Mouse (Mus musculus) heart, embryonic 10.5 days (tissue): Measurements from ENCODE around the gene A3galt2. TPM values are rescaled to one million over a fixed set of nuclear protein-coding genes. Genes with fewer than 3 reads are reported as not detected.
A peak's percentile ranks its signal among the peaks of the same experiment; 100 is the strongest.

Source experiments
- DNase-seq: peaks from one replicate; pipeline ENCODE4 v3.0.0-alpha.2; 2017; ENCODE audit warnings: low spot score
- H3K27ac ChIP-seq: fragments of 300-500 bp; sonication (generic); 2 replicates; pipeline ENCODE4 v1.5.1; 2016; ENCODE audit warnings: mild to moderate bottlenecking
- H3K27me3 ChIP-seq: fragments of 300-500 bp; sonication (generic); 2 replicates; pipeline ENCODE4 v1.6.1; 2016; ENCODE audit warnings: mild to moderate bottlenecking; ENCODE audit not compliant: poor library complexity, insufficient read depth, severe bottlenecking
- H3K36me3 ChIP-seq: fragments of 300-500 bp; sonication (generic); 2 replicates; pipeline ENCODE4 v1.6.1; 2016; ENCODE audit warnings: mild to moderate bottlenecking, moderate library complexity
- H3K4me1 ChIP-seq: fragments of 300-500 bp; sonication (generic); 2 replicates; pipeline ENCODE4 v1.6.1; 2016; ENCODE audit warnings: mild to moderate bottlenecking
- H3K4me3 ChIP-seq: fragments of 300-500 bp; sonication (generic); 2 replicates; pipeline ENCODE4 v1.5.1; 2016; ENCODE audit warnings: mild to moderate bottlenecking, moderate library complexity
- H3K9me3 ChIP-seq: fragments of 300-500 bp; sonication (generic); 2 replicates; pipeline ENCODE4 v1.6.1; 2016; ENCODE audit warnings: mild to moderate bottlenecking, moderate library complexity
- WGBS: fragments of 180-500 bp; shearing (Covaris S2); methylation state at CpG from one replicate; pipeline ENCODE4 v1.1.7; 2016; 5-methylcytosine and 5-hydroxymethylcytosine counted together
- polyA plus RNA-seq: library from polyadenylated mRNA; unstranded; fragments of >200 nt; fragmentation: Nextera tagmentation; extraction: Ambion mirVana; gene quantifications from 2 replicates; pipeline ENCODE4 v1.2.1, GENCODE M21; 2016

Gene A3galt2
- polyA plus RNA-seq, 1 experiment from 2014 or later: 0.04 TPM

- H3K36me3 ChIP-seq: peaks cover 96% of the 10 kb centered on the region
- H3K4me3 ChIP-seq: no peak overlapping the region
- H3K4me1 ChIP-seq: no peaks in the 10 kb centered on the region; the same call in none of the 2 replicates
- H3K27me3 ChIP-seq: no peaks in the 10 kb centered on the region
- WGBS: 43% methylated on average over 20 of the region's 20 CpGs
- H3K9me3 ChIP-seq: no peaks in the 10 kb centered on the region
- H3K27ac ChIP-seq: no peak overlapping the region
- DNase-seq: peak; percentile 88
Measured at GRCm38 (mm10) chr4:128776568-128777289, 21.6 kb downstream of the A3galt2 start.

DNA sequence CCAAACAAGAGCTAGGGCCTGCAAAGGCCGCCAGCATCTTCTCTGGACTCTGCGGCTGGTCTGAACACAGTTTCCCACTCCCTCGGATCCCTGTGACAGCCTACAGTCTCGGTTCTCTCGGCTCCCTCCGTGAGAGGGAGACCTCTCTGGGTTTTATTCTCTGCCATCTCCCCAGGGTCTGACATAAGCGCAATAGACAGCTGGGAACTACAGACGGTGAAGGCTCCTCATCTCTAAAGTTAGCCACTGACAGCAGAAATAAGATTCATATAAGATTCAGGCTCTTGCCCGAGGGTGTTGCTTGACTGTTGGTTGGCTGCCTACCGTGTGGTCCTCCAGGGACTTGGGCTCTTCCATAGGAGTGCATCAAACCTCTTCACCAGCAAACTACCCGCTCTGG, 22.4 kb downstream of the A3galt2 start:
- H3K36me3 ChIP-seq: peaks cover 96% of the 10 kb centered on the region
- H3K27ac ChIP-seq: no peak overlapping the region
- 87% methylated on average over 11 of the region's 11 CpGs for WGBS
- H3K4me3 ChIP-seq: no peak overlapping the region
- no peak for DNase-seq
- peaks cover 7% of the 10 kb centered on the region for H3K4me1 ChIP-seq
- no peaks in the 10 kb centered on the region for H3K9me3 ChIP-seq
- H3K27me3 ChIP-seq: no peaks in the 10 kb centered on the region

GRCm38 (mm10) chr4:128782037-128782436, 26.9 kb downstream of the A3galt2 start:
- WGBS: 87% methylated on average over 7 of the region's 7 CpGs
- Histone ChIP-seq H3K36me3 (peaks cover 91% of the 10 kb centered on the region), H3K4me1 (peaks cover 13% of the 10 kb centered on the region), H3K4me3 (no peak overlapping the region), H3K27ac (no peak overlapping the region), H3K9me3 (no peaks in the 10 kb centered on the region), H3K27me3 (no peaks in the 10 kb centered on the region)
- DNase-seq: no peak

DNA sequence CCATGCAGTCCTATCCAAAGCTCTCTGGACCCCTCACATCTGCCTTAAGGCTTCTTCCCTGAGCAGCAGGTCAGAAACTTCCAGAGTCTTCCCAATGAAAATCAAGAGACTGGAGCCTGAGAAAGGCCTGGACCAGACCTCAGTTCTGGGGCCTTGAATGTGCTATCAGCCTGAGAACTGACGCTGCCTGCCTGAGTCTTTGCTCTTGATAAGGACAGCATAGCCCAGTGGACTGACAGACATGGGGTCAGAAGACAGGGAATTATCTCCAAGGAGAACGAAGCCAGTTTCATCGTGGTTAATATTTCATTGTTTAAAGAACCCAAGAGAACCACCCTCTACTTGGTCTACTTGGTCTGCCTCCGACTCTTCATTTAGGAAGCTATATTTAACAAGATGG, 27.5 kb downstream of the A3galt2 start:
- WGBS: 39% methylated on average over 4 of the region's 4 CpGs
- no peak for DNase-seq
- Histone ChIP-seq H3K27ac (no peak overlapping the region), H3K4me1 (peaks cover 13% of the 10 kb centered on the region; the same call in 1 of the 2 replicates), H3K27me3 (no peaks in the 10 kb centered on the region), H3K9me3 (no peaks in the 10 kb centered on the region), H3K36me3 (peaks cover 91% of the 10 kb centered on the region), H3K4me3 (no peak overlapping the region)

- H3K36me3 ChIP-seq: peaks cover 86% of the 10 kb centered on the region
- no peak overlapping the region for H3K27ac ChIP-seq
- WGBS: 92% methylated on average over 15 of the region's 15 CpGs
- no peaks in the 10 kb centered on the region for H3K27me3 ChIP-seq
- DNase-seq: no peak
- H3K9me3 ChIP-seq: no peaks in the 10 kb centered on the region
- H3K4me3 ChIP-seq: no peak overlapping the region
- H3K4me1 ChIP-seq: peaks cover 18% of the 10 kb centered on the region
Measured at GRCm38 (mm10) chr4:128784950-128785631, 29.9 kb downstream of the A3galt2 start.

DNA sequence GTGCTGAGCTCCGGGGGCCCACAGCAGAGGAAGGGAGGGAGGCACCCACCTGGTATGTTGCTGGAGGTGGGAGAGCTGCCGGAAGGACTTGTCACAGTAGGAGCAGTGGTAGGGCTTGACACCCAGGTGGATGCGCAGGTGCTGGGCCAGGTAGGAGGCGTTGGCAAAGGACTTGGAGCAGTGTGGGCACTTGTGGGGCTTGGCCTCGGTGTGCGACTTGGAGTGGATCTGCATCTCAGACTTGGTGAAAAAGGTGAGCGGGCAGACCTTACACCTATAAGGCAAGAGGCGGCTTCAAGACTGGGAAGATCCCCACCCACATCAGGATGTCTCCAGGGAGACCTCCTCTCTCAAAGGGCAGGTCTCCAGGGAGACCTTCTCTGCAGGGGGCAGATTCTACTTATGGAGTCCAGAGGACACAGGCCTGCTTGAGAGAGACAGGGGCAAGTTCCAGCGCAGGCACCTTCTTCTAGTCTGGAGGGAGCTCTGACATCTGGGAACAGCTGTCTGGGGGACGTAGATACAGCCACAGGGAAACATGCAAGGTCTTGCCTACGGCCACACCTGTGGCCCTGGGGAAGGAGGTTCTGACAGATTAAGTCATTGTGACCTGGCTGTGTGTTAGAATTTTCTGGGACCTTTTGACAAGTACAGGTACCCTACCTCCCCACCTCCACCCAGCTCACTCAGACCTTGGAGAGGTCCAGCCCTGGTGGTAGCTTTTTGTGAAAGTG, 30.9 kb downstream of the A3galt2 start:
- H3K4me1 ChIP-seq: peaks cover 28% of the 10 kb centered on the region
- peaks cover 84% of the 10 kb centered on the region for H3K36me3 ChIP-seq
- H3K4me3 ChIP-seq: no peak overlapping the region
- no peaks in the 10 kb centered on the region for H3K27me3 ChIP-seq
- no peaks in the 10 kb centered on the region for H3K9me3 ChIP-seq
- DNase-seq: no peak
- no peak overlapping the region for H3K27ac ChIP-seq
- WGBS: 89% methylated on average over 11 of the region's 11 CpGs

GRCm38 (mm10) chr4:128787023-128787939, 32.1 kb downstream of the A3galt2 start:
- WGBS: 89% methylated on average over 24 of the region's 24 CpGs
- Histone ChIP-seq H3K9me3 (no peaks in the 10 kb centered on the region), H3K27me3 (no peaks in the 10 kb centered on the region), H3K27ac (no peak overlapping the region), H3K4me1 (peaks cover 36% of the 10 kb centered on the region), H3K36me3 (peaks cover 78% of the 10 kb centered on the region), H3K4me3 (no peak overlapping the region)
- no peak for DNase-seq

DNA sequence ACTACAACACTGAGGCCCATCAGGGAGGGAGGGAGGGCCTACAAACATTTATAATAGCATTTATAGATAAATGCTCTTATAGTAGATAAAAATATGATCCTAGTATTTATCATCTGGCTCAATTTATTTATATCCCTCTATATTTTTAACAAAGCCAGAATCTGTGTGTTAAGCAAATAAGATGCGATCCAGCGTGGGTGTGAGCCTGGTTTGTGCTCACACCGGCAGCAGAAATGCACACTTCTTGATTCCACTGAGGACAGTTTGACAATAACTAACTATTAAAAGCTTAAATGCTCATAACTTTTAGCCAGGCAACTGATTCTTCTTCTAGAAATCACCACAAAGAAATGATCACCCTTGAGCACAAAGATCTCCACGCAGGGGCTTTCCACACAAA, 32.9 kb downstream of the A3galt2 start:
- Histone ChIP-seq H3K9me3 (no peaks in the 10 kb centered on the region), H3K27me3 (no peaks in the 10 kb centered on the region), H3K4me1 (peaks cover 34% of the 10 kb centered on the region), H3K36me3 (peaks cover 77% of the 10 kb centered on the region), H3K4me3 (no peak overlapping the region), H3K27ac (no peak overlapping the region)
- WGBS: 97% methylated on average over 4 of the region's 4 CpGs
- DNase-seq: no peak

DNA sequence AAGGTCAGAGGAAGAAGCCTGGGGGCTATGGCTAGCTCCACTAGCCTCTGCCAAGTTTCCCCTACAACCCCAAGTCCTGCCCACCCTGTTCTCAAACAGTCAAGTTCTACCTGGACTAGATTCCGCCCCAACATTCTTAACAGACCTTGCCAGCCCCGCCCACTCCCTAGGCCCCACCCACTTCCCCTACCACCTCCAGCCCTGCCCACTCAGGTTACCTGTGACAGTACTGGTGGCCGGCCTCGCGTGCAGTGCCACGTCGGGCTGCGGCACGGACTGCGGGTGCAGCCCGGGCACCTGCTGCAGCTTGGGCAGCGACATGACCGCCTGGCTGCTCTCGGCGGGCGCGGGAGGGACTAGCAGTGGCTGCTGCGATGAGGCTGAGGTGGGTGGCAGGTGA, 34.5 kb downstream of the A3galt2 start:
- Histone ChIP-seq H3K27ac (no peak overlapping the region), H3K4me3 (0 out of 2 replicates have a peak overlapping the region, but pooled peaks have one; percentile 19), H3K27me3 (no peaks in the 10 kb centered on the region), H3K9me3 (no peaks in the 10 kb centered on the region), H3K36me3 (peaks cover 78% of the 10 kb centered on the region), H3K4me1 (peaks cover 49% of the 10 kb centered on the region)
- 39% methylated on average over 18 of the region's 18 CpGs for WGBS
- no peak for DNase-seq

DNA sequence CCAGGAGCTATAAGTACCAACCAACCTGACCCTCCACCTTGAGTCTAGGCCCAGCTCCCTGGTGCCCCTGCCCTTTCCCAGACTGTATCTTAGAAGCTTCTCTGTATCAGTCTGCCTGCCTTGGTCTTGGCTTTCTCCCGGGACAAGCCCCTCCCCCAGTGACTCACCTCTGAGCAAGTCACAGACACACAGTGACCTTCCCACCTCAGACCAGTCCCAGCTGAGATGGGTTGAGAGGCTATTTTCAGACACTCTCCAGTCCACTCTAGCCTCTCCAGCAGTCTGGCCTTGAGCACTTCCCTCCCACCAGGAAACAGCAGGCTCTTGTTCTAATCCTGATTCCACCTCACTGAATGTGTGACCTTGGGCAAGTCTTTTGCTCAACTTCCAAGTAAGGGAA, 38.5 kb downstream of the A3galt2 start:
- Histone ChIP-seq H3K4me1 (peaks cover 87% of the 10 kb centered on the region), H3K4me3 (no peak overlapping the region)
- WGBS: 18% methylated on average over 1 of the region's 1 CpGs

DNA sequence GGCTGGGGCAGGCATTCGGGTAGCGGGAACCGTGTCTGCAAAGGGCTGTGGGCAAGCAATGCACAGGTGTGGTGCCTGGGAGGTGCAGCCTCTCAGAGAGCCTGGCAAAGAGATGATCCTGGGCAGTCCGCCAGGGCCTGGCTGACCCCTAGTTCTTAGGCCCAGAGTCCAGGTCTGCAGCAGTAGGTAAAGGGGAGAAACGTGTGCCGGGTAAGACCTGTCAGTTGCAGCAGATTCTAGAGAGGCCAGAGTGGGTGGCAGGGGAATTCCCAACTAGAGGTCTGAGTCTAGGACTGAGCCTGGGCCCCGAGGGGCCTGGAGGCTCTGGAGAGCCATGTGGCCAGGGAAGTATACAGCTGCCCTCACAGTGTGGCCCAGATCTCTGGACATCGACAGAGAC, 39.0 kb downstream of the A3galt2 start:
- H3K36me3 ChIP-seq: peaks cover 43% of the 10 kb centered on the region
- DNase-seq: no peak
- H3K27me3 ChIP-seq: no peaks in the 10 kb centered on the region
- WGBS: 86% methylated on average over 8 of the region's 8 CpGs
- no peaks in the 10 kb centered on the region for H3K9me3 ChIP-seq
- peaks cover 92% of the 10 kb centered on the region for H3K4me1 ChIP-seq
- no peak overlapping the region for H3K4me3 ChIP-seq
- H3K27ac ChIP-seq: peak overlapping the region; percentile 69; the same call in 1 of the 2 replicates

More for the DNA sequence above, 38.5 kb downstream of the A3galt2 start:
- Histone ChIP-seq H3K9me3 (no peaks in the 10 kb centered on the region), H3K27ac (peak overlapping the region; percentile 71), H3K36me3 (peaks cover 43% of the 10 kb centered on the region), H3K27me3 (no peaks in the 10 kb centered on the region)
- peak; percentile 86 for DNase-seq

DNA sequence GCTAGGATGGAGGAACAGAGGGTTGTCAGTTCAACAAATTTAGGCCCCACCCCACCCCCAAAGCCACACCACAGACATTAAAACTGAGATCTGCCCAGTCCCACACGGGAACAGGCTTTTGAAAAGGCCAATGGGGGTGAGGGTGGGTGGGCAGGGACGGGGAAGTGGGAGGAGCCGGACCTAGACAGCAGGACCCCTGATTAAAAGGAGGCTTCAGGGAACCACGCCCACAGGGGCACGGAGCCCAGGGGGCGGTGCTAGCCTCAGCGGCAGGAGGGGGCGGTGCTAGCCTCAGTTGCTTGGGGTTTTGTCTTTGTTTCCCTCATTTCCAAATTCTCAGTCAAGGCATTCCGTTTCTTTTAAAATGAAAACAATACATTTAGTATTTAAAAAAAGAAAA, 40.4 kb downstream of the A3galt2 start:
- Histone ChIP-seq H3K27ac (peak overlapping the region; percentile 16; the same call in 1 of the 2 replicates), H3K36me3 (peaks cover 29% of the 10 kb centered on the region), H3K4me1 (peaks cover 93% of the 10 kb centered on the region), H3K9me3 (no peaks in the 10 kb centered on the region), H3K27me3 (no peaks in the 10 kb centered on the region), H3K4me3 (peak overlapping the region; percentile 22; the same call in 1 of the 2 replicates)
- DNase-seq: no peak
- WGBS: 4% methylated on average over 9 of the region's 9 CpGs
